Mouse (Mus musculus): ENCODE measurements around the gene Pard6b. TPM values are rescaled to one million over a fixed set of nuclear protein-coding genes. Genes with fewer than 3 reads are reported as not detected.

The Pard6b gene
- polyA plus RNA-seq (2017; shearing (Covaris generic)) = 0.48 TPM

DNA sequence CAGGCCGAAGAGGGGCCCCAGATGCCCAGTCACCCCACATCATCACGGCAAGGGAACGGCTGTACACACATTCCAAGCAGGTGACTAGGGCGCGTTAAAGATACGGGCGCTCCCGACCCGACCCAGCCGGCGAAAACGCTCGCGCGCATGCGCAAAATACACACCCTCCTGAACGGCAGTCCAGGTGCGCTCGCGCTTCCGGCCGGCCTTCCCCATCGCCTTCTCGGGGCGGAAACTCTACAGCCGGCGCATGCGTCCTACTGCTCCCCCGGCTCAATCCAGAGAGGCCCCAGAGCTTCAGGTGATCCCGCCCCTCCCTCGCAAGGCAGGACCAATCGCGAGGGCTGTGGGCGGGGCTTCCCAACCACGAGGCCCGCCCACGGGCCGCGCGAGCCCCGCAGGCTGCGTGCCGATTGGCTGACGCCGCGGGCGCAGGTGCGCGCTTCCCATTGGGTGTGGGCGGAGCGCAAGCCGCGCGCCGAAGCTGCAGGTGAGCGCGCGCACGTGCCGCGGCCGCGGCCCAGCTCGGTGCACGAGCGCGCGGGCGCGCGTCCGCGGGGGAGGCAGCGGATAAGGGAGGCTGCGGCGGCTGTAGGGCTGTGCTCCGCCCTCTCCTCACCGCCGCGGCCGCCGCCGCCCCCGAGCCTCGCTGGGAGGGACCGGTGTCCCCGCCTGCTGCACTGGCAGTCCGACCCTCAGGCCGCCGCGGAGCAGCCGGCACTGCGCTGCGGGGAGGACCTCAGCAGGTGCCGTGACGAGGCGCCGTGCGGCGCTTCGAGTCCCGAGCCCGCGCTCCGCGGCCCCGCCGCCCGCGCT lies at the start of gene Pard6b:
Pard6b (plus strand) TSS at position 574 of the 816 bp plus-strand sequence.

Other genes starting within 250 kb of the Pard6b start
- 211 TPM for gene Ptpn1, start 148.9 kb upstream of the Pard6b start, polyA plus RNA-seq (2017; shearing (Covaris generic))
- 0.60 TPM for gene Ripor3, start 70.4 kb upstream of the Pard6b start, polyA plus RNA-seq (2017; shearing (Covaris generic))
- gene Adnp, start 126.1 kb downstream of the Pard6b start, polyA plus RNA-seq (2017; shearing (Covaris generic)) = not detected
- gene Gm20716, start 149.4 kb downstream of the Pard6b start, polyA plus RNA-seq (2017; shearing (Covaris generic)) = 14.7 TPM
- gene Dpm1, start 149.6 kb downstream of the Pard6b start, polyA plus RNA-seq (2017; shearing (Covaris generic)) = 147 TPM
- 0.39 TPM for gene Mocs3, start 149.6 kb downstream of the Pard6b start, polyA plus RNA-seq (2017; shearing (Covaris generic))
- not detected for gene Kcng1, start 200.7 kb downstream of the Pard6b start, polyA plus RNA-seq (2017; shearing (Covaris generic))

Measured in inflammation-experienced regulatory T-cells, adult 16 weeks (primary cell).